Mouse (Mus musculus) layer of hippocampus, postnatal 14 days (tissue): ENCODE results near the gene Prpf4. TPM values are rescaled to one million over a fixed set of nuclear protein-coding genes. Genes with fewer than 3 reads are reported as not detected.

Experiments
- DNase-seq, 2 experiments: peaks; one replicate each; pipeline ENCODE4 v3.0.0; 2021 to 2022; ENCODE audit warnings: low spot score in 2 of 2, mixed read lengths in 1 of 2
- total RNA-seq, 2 experiments: library from RNA; stranded (reverse); gene quantifications; 2 replicates each; pipeline ENCODE4 v1.2.3; 2021

Gene Prpf4
- total RNA-seq, 2 experiments from 2014 or later = 11.8 to 12.8 TPM

- no peak for DNase-seq
Observed at GRCm38 (mm10) chr4:62385439-62385838, 23.2 kb upstream of the Prpf4 start.

- DNase-seq = no peak
Observed at GRCm38 (mm10) chr4:62389592-62390512, 18.7 kb upstream of the Prpf4 start.

DNA sequence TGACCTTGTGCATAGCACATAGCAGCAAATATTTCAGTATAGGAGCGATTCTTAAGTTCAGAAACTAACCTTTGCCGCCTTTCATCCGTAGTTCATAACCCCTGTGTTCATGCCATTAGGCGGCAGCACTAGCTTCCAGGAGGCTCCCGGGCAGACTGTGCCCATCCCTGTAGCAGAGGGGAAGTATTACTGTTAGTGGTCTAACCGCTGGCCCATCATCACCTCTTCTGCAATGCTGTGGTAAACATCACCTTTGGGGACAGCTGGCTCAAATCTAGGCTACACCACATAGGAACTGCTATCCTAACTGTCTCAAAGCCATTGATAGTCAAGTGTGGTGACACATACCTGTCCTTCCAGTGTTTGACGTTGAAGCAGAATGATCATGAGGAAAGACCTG, 16.7 kb upstream of the Prpf4 start:
- DNase-seq = no peak

GRCm38 (mm10) chr4:62393459-62393858, 15.1 kb upstream of the Prpf4 start:
- DNase-seq = no peak

GRCm38 (mm10) chr4:62395806-62396205, 12.8 kb upstream of the Prpf4 start:
- no peak for DNase-seq

GRCm38 (mm10) chr4:62397616-62398365, 10.8 kb upstream of the Prpf4 start:
- peak; percentile 28 to 59 for DNase-seq

- no peak for DNase-seq
Observed at GRCm38 (mm10) chr4:62398956-62399355, 9.6 kb upstream of the Prpf4 start.

DNA sequence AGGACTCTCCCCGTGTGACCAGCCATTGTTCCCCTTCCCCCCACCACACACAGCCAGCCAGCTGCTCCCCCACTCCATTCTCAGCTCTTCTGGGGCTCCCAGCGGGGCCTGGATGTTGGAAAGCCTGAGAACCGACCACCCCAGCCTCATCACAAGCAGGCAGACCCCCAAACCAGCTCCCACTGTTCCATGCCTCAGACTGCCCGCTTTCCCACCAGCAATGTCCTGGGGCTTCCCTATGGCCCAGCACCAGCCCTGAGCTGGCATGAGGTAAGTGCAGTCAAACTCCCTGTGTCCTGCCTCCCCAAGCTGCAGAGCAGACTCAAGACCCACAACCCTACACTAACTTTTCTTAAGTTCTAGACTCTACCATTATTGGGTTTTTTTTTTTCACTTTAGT, 2.5 kb upstream of the Prpf4 start:
- no peak for DNase-seq

DNA sequence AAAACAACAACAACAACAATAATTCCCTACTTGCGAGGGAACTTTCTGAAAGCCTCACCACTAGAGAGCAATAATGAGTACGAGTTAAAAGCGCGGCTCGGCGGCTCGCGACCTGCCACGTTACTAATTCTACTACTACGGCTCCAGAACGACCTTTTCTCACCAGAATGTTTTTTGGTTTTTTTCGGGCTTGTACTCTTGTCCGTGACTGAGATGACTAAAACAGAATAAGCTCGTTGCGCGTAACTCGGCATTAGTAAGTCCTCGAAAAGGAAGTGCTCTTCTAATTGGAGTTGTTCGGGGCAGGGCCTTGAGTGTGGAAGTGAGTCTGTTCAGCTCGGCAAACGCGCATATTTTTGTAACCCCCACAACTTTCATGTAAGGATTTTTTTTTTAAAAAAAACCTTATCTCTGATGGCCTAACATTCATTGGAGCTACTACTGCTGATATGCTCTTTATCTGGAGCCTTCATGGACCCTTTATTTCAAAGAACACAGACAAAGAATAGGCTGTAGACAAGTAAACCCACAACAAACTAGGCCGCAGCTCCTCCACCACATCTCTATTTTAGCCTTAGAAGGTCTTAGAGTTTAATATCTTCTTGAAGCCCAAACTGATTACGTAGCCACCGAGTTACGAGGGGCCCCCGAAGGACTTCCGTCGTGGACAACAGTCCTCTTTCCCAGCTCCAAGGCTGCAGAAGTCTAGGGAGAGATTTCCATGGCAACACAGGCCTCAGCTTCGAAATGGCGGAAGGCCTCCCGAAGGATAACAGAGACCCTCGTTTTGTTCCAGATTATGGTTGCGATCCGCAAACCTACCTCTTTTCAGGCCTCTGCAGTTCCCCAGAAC, 641 bp upstream of the Prpf4 start:
- DNase-seq = peak; percentile 55 to 73

DNA sequence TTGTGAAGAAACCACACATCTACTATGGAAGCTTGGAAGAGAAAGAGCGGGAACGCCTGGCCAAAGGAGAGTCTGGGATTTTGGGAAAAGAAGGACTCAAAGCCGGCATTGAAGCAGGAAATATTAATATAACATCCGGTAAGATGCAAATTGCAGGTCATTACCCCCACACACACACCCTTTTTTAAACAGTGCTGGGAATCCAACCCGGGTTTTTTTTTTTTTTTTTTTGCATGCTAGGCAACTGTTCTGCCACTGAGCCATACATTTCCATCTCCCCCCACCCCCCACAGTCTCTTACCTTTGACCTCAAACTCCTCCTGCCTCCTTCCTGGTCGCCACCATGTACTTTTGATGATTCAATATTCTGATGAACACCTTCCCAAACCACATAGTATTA, 1.0 kb downstream of the Prpf4 start:
- DNase-seq = no peak

- DNase-seq = no peak
Observed at GRCm38 (mm10) chr4:62410325-62410724, 1.7 kb downstream of the Prpf4 start.

GRCm38 (mm10) chr4:62411606-62412005, 3.0 kb downstream of the Prpf4 start:
- DNase-seq = no peak

DNA sequence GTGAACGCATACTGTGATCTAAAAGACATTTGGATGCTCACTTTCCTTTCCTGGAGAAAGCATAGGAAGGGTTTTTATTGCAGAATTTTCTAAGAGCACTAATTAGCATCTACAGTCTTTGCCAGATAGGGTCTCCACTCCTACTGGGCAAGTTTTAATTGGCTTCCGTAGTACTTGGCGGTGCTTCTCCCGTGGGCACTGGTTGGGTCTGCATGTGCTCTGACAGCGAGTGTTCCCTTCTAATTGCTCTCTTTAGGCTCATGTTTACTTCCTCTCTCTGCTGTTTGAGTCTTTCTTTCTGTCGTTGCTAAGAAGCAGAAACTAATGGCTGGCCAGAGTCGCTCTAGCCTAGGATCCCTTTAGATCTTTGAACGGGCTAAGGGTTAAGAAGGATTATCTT, 9.9 kb downstream of the Prpf4 start:
- DNase-seq = peak in 1 of 2 experiments; percentile 64

- DNase-seq = no peak
Observed at GRCm38 (mm10) chr4:62419091-62419490, 10.5 kb downstream of the Prpf4 start.

- DNase-seq = no peak
Observed at GRCm38 (mm10) chr4:62425891-62426290, 17.3 kb downstream of the Prpf4 start.

GRCm38 (mm10) chr4:62427978-62428758, 19.6 kb downstream of the Prpf4 start:
- DNase-seq = no peak

- no peak for DNase-seq
Observed at GRCm38 (mm10) chr4:62429616-62430015, 21.0 kb downstream of the Prpf4 start.

DNA sequence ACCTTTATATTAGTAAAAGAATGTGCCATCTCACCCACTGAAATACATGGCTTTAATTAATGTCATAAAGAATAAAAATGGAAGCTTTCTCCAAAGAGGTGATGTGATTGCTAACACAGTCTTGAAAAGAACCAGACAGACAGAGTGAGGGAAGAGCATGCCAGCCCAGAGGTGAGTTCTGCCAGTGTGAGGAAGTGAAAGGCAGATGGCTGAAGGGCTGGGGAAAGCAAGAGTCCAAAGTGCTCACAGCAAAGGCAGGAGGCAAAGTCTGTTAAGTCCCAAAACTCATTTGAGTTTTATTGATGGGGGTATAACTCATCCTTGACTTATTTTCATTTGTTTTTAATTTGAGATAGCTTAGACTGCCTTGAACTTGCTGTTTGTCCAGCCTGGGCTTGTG, 22.1 kb downstream of the Prpf4 start:
- DNase-seq = no peak

GRCm38 (mm10) chr4:62431522-62431921, 22.9 kb downstream of the Prpf4 start:
- no peak for DNase-seq
